Comparison of ENCODE assay signal across 20 mouse cellular contexts in the genomic region with DNA sequence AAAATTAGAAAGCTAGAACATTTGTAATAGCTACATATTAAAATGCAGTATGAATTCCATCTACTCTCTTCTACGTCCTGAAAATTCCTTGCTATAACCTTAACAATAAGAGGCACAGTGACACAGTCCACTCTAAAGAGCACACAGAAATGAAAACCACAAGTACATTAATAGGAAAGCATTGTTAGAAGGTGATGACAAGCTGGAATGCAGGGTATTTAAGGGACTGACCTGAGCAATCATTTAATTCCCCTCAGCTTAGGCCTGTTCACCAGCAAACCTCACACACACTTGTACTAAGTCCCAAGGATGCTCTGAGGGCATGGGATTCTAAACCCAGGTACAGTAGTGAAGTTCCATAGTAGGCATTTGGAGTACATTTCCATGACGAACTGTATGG. TPM values are rescaled to one million over a fixed set of nuclear protein-coding genes. Genes with fewer than 3 reads are reported as not detected.
A peak's percentile ranks its signal among the peaks of the same experiment; 100 is the strongest.
DNase-seq lines count a peak whose midpoint lies in the region; ATAC-seq and TF ChIP-seq lines count a peak whose summit lies in the region.
"Had no signal": no experiment of that assay in that cellular context is flagged by ENCODE, and none has a peak within 500 bp of the region (broad histone marks: within the 10 kb centered on the region; RNA-seq: fewer than 3 reads in every experiment).

No protein-coding gene starts in this region.

- no peak for TF ChIP-seq POLR2A in liver, adult 2 months (IDR thresholded peaks at IDR 0.05; ENCODE audit: extremely low read depth, insufficient read depth, low read length)
- TF ChIP-seq POLR2A in MEL (IDR thresholded peaks at IDR 0.05; ENCODE audit: control insufficient read depth in 1 of 2, insufficient read depth in 1 of 2, low read depth in 1 of 2, low read length in 2 of 2, poor library complexity in 1 of 2) (no peak), myocyte (IDR thresholded peaks at IDR 0.05; ENCODE audit: insufficient read length, low read depth) (no peak)

- no peak for TF ChIP-seq CTCF in liver, adult 2 months (IDR thresholded peaks at IDR 0.05; ENCODE audit: low read depth, low read length)
- no peak for TF ChIP-seq CTCF in liver, postnatal 0 days (IDR thresholded peaks at IDR 0.05; ENCODE audit: low read depth)
- TF ChIP-seq CTCF in MEL (IDR thresholded peaks at IDR 0.05 in 2 of 3, conservative IDR thresholded peaks at IDR 0.05 in 1 of 3; ENCODE audit: control insufficient read depth in 1 of 3, insufficient read depth in 1 of 3, low read depth in 2 of 3, low read length in 3 of 3, poor library complexity in 1 of 3, severe bottlenecking in 1 of 3) = no peak
- no peak for TF ChIP-seq CTCF in forebrain, postnatal 0 days (IDR thresholded peaks at IDR 0.05; ENCODE audit: low read depth)

- no peak for ATAC-seq in heart, embryonic 12.5 days (ENCODE audit: insufficient number of reproducible peaks, low FRiP score)
- ATAC-seq in liver, postnatal 0 days = no peak
- no peak for ATAC-seq in forebrain, postnatal 0 days
- ATAC-seq: activated CD4-positive, CD25-positive, alpha-beta regulatory T cell, adult 4 months; forebrain, embryonic 14.5 days; hindbrain, postnatal 0 days; intestine, postnatal 0 days; midbrain, embryonic 16.5 days had no signal

- H3K9ac ChIP-seq in heart, embryonic 12.5 days = no peak overlapping the region
- peak overlapping the region; percentile 24; the same call in 1 of the 2 replicates for H3K9ac ChIP-seq in liver, adult 2 months (ENCODE audit: low read depth, low read length)
- H3K9ac ChIP-seq in liver, postnatal 0 days (replicated peaks) = no peak overlapping the region
- H3K9ac ChIP-seq in MEL (ENCODE audit: control insufficient read depth, low read depth, low read length, poor library complexity, severe bottlenecking) = peak overlapping the region; percentile 16; the same call in 1 of the 2 replicates
- no peak overlapping the region for H3K9ac ChIP-seq in forebrain, postnatal 0 days

- peaks cover 34% of the 10 kb centered on the region; the same call in 1 of the 2 replicates for H3K79me2 ChIP-seq in liver, adult 2 months (ENCODE audit: control insufficient read depth, insufficient read depth, low read length)
- H3K79me2 ChIP-seq in MEL (ENCODE audit: control insufficient read depth, insufficient read depth, low read length, poor library complexity) (peaks cover 61% of the 10 kb centered on the region), myocyte (ENCODE audit: control insufficient read depth, insufficient read depth) (peaks cover 71% of the 10 kb centered on the region)

- H3K4me1 ChIP-seq in heart, embryonic 12.5 days (replicated peaks) = peaks cover 24% of the 10 kb centered on the region
- H3K4me1 ChIP-seq in liver, adult 2 months (ENCODE audit: control insufficient read depth, insufficient read depth, low read length) = peaks cover 27% of the 10 kb centered on the region
- H3K4me1 ChIP-seq in liver, postnatal 0 days (ENCODE audit: insufficient read depth) = peaks cover 28% of the 10 kb centered on the region
- peaks cover 15 to 25% of the 10 kb centered on the region in 2 experiments for H3K4me1 ChIP-seq in MEL (ENCODE audit: control insufficient read depth in 1 of 2, insufficient read depth in 2 of 2, low read length in 2 of 2)
- H3K4me1 ChIP-seq in forebrain, postnatal 0 days (ENCODE audit: insufficient read depth) = peaks cover 15% of the 10 kb centered on the region; the same call in 1 of the 2 replicates

- TF ChIP-seq RAD21 in MEL (IDR thresholded peaks at IDR 0.05; ENCODE audit: low read depth, low read length) = no peak

- DNase-seq in heart, adult 8-10 months (ENCODE audit: low spot score) = no peak
- DNase-seq in liver, adult 2 months (ENCODE audit: extremely low read depth, low read depth, low spot score) = no peak
- DNase-seq in liver, postnatal 0 days = no peak
- DNase-seq in MEL (ENCODE audit: low read depth, low spot score) = no peak
- no peak for DNase-seq in forebrain, postnatal 0 days
- DNase-seq: adrenal gland, postnatal 10 days; B cell, adult 2 months; cerebellum, adult 9-11 months; right cerebral cortex, adult 18-20 months; thymus, postnatal 25 days had no signal

- TF ChIP-seq EP300 in liver, postnatal 0 days (IDR thresholded peaks at IDR 0.05; ENCODE audit: low read depth) = no peak
- TF ChIP-seq EP300 in MEL (IDR thresholded peaks at IDR 0.05; ENCODE audit: low read depth in 1 of 2, low read length in 2 of 2) = no peak

- H3K36me3 ChIP-seq in heart, embryonic 12.5 days = no peaks in the 10 kb centered on the region
- H3K36me3 ChIP-seq in liver, adult 2 months (ENCODE audit: control insufficient read depth, insufficient read depth, low read length) = no peaks in the 10 kb centered on the region; the same call in 1 of the 2 replicates
- H3K36me3 ChIP-seq in liver, postnatal 0 days (replicated peaks; ENCODE audit: insufficient read depth, low read length) = no peaks in the 10 kb centered on the region
- H3K36me3 ChIP-seq in MEL (ENCODE audit: control insufficient read depth in 1 of 2, insufficient read depth in 2 of 2, low read length in 2 of 2) (peaks cover 2 to 25% of the 10 kb centered on the region in 2 experiments; a peak in 3 of 4 replicates), myocyte (ENCODE audit: control insufficient read depth, insufficient read depth) (no peaks in the 10 kb centered on the region)
- H3K36me3 ChIP-seq in forebrain, postnatal 0 days (ENCODE audit: insufficient read depth) = no peaks in the 10 kb centered on the region
- H3K36me3 ChIP-seq: hindbrain, embryonic 10.5 days had no signal

- H3K4me2 ChIP-seq in heart, embryonic 12.5 days = peak overlapping the region; percentile 31
- H3K4me2 ChIP-seq in liver, postnatal 0 days (ENCODE audit: low read depth, low read length) = no peak overlapping the region
- peak overlapping the region; percentile 97 for H3K4me2 ChIP-seq in myocyte (ENCODE audit: low read depth)
- no peak overlapping the region for H3K4me2 ChIP-seq in forebrain, postnatal 0 days (ENCODE audit: low read depth)

- WGBS in heart, embryonic 12.5 days = 54% methylated on average over 2 of the region's 2 CpGs
- WGBS in liver, adult 2 months = 69% methylated on average over 2 of the region's 2 CpGs
- WGBS in liver, postnatal 0 days (ENCODE audit: insufficient replicate concordance) = 79% methylated on average over 2 of the region's 2 CpGs
- 82% methylated on average over 2 of the region's 2 CpGs for WGBS in forebrain, postnatal 0 days

- no peak overlapping the region for H3K27ac ChIP-seq in heart, embryonic 12.5 days (ENCODE audit: poor library complexity, severe bottlenecking)
- H3K27ac ChIP-seq in liver, adult 2 months (replicated peaks; ENCODE audit: insufficient read depth, low read depth, low read length) = no peak overlapping the region
- no peak overlapping the region for H3K27ac ChIP-seq in liver, postnatal 0 days (ENCODE audit: low read depth)
- H3K27ac ChIP-seq in MEL (ENCODE audit: control insufficient read depth, low read depth, low read length) = no peak overlapping the region
- H3K27ac ChIP-seq in forebrain, postnatal 0 days (ENCODE audit: low read depth, low read length) = no peak overlapping the region
- H3K27ac ChIP-seq: hindbrain, embryonic 10.5 days; hindbrain, postnatal 0 days; kidney, postnatal 0 days had no signal

- H3K27me3 ChIP-seq in heart, embryonic 12.5 days (replicated peaks) = no peaks in the 10 kb centered on the region
- no peaks in the 10 kb centered on the region for H3K27me3 ChIP-seq in liver, adult 2 months (ENCODE audit: control insufficient read depth, insufficient read depth, low read length)
- no peaks in the 10 kb centered on the region for H3K27me3 ChIP-seq in liver, postnatal 0 days (ENCODE audit: insufficient read depth, low read length)
- H3K27me3 ChIP-seq in MEL (ENCODE audit: control insufficient read depth in 1 of 2, insufficient read depth in 2 of 2, low read length in 2 of 2) (no peaks in the 10 kb centered on the region), myocyte (ENCODE audit: control insufficient read depth, insufficient read depth, insufficient read length) (no peaks in the 10 kb centered on the region)
- no peaks in the 10 kb centered on the region for H3K27me3 ChIP-seq in forebrain, postnatal 0 days (ENCODE audit: insufficient read depth, low read length)
- H3K27me3 ChIP-seq: megakaryocyte, embryonic 14.5 days had no signal

- H3ac ChIP-seq in myocyte (ENCODE audit: control insufficient read depth, insufficient read length) = no peak overlapping the region

- H3K9me3 ChIP-seq in heart, embryonic 12.5 days (replicated peaks) = no peaks in the 10 kb centered on the region
- H3K9me3 ChIP-seq in liver, postnatal 0 days (ENCODE audit: low read length) = no peaks in the 10 kb centered on the region
- H3K9me3 ChIP-seq in MEL (replicated peaks; ENCODE audit: insufficient read depth, low read length) = no peaks in the 10 kb centered on the region
- no peaks in the 10 kb centered on the region for H3K9me3 ChIP-seq in forebrain, postnatal 0 days (ENCODE audit: low read length)
- H3K9me3 ChIP-seq: hindbrain, embryonic 10.5 days; megakaryocyte, embryonic 14.5 days had no signal

- H3K4me3 ChIP-seq in heart, embryonic 12.5 days = no peak overlapping the region
- H3K4me3 ChIP-seq in liver, adult 2 months (ENCODE audit: insufficient read depth, low read depth, low read length) = no peak overlapping the region
- no peak overlapping the region for H3K4me3 ChIP-seq in liver, postnatal 0 days (ENCODE audit: low read depth, low read length)
- peak overlapping the region in 1 of 2 experiments; percentile 99; a peak in 3 of 4 replicates for H3K4me3 ChIP-seq in MEL (ENCODE audit: control insufficient read depth in 1 of 2, insufficient read depth in 1 of 2, low read depth in 2 of 2, low read length in 2 of 2)
- H3K4me3 ChIP-seq in myocyte = no peak overlapping the region
- no peak overlapping the region for H3K4me3 ChIP-seq in forebrain, postnatal 0 days (ENCODE audit: low read depth, low read length)
- H3K4me3 ChIP-seq: hindbrain, embryonic 10.5 days had no signal

TF ChIP-seq in MEL, 35 proteins besides CTCF, POLR2A, EP300 and RAD21 (continues in another document):
- no peak for TF ChIP-seq CHD1 (IDR thresholded peaks at IDR 0.05; ENCODE audit: low read depth, low read length)

TF ChIP-seq in myocyte, 11 proteins besides CTCF, POLR2A, EP300 and RAD21 (continues in another document):
- TF ChIP-seq TCF12 (IDR thresholded peaks at IDR 0.05; ENCODE audit: insufficient read depth, poor library complexity, severe bottlenecking) = no peak
- no peak for TF ChIP-seq USF1 (IDR thresholded peaks at IDR 0.05; ENCODE audit: low read depth)

RNA-seq across cellular contexts. Expression of a gene that starts 2.6 kb away (rescaled TPM):
- polyA plus RNA-seq in heart, embryonic 12.5 days (2016; fragmentation: Nextera tagmentation; extraction: Ambion mirVana) = 31.9 and 36.0 TPM in 2 replicates
- total RNA-seq in heart, adult 8-10 months (2022) = 1 to 10 TPM; 6.8 to 9.4 (median 7.0) TPM
- total RNA-seq in liver, adult 2 months (2014; rRNA removed) = 10.8 and 13.6 TPM in 2 replicates
- 10.3 and 11.3 TPM in 2 replicates for polyA plus RNA-seq in liver, adult 2 months (2012; rRNA removed)
- polyA plus RNA-seq in liver, postnatal 0 days (2015; fragmentation: Nextera tagmentation; extraction: Ambion mirVana) = 17.5 and 20.2 TPM in 2 replicates
- 18.5 and 19.5 TPM in 2 replicates for total RNA-seq in MEL (2012; rRNA removed)
- polyA plus RNA-seq in MEL (2012; ENCODE audit: insufficient read depth in 1 of 2, insufficient read length in 2 of 2, low read depth in 1 of 2, low replicate concordance in 2 of 2, missing spikeins in 1 of 2) (10 to 100 TPM in 1 of 2 experiments, not detected in 1; 38.9 TPM), myocyte (2012; fragmentation: generic; extraction: Trizol) (16.8 TPM)
- 16.8 and 26.4 TPM in 2 replicates for total RNA-seq in forebrain, postnatal 0 days (2014; rRNA removed)
- 37.2 and 39.8 TPM in 2 replicates for polyA plus RNA-seq in forebrain, postnatal 0 days (2015; fragmentation: Nextera tagmentation; extraction: Ambion mirVana)

Comparison
In these comparisons a context has a peak if more than half of its experiments do, and no peak if none do; other contexts are left out.
1. H3K9ac ChIP-seq: peak in liver, adult 2 months (single experiment) and MEL (single experiment); none in heart, embryonic 12.5 days (single experiment), liver, postnatal 0 days (single experiment) and forebrain, postnatal 0 days (single experiment).
2. H3K4me2 ChIP-seq: peak in heart, embryonic 12.5 days (single experiment) and myocyte (single experiment); none in liver, postnatal 0 days (single experiment) and forebrain, postnatal 0 days (single experiment).